Mouse (Mus musculus) intestine, embryonic 14.5 days (tissue): ENCODE measurements around the gene Sbk2. TPM values are rescaled to one million over a fixed set of nuclear protein-coding genes. Genes with fewer than 3 reads are reported as not detected.
A peak's percentile ranks its signal among the peaks of the same experiment; 100 is the strongest.

Experiments used
- ATAC-seq: fragments of 200-750 bp; cut with Nextera tagmentation; replicated peaks from 2 replicates; pipeline ENCODE4 v1.8.0; 2017; ENCODE audit warnings: low read depth, moderate number of reproducible peaks, moderate TSS enrichment, moderate library complexity; ENCODE audit not compliant: low FRiP score, low TSS enrichment
- DNase-seq: peaks from one replicate; pipeline ENCODE4 v3.0.0-alpha.2; 2018; ENCODE audit warnings: low spot score
- H3K27ac ChIP-seq: fragments of 300-500 bp; sonication (generic); 2 replicates; pipeline ENCODE4 v1.5.1; 2014; ENCODE audit warnings: low read depth, mild to moderate bottlenecking, control low read depth
- H3K27me3 ChIP-seq: fragments of 300-500 bp; sonication (generic); replicated peaks from 2 replicates; pipeline ENCODE4 v1.6.1; 2014; ENCODE audit warnings: low read length, control low read depth; ENCODE audit not compliant: control insufficient read depth, insufficient read depth
- H3K36me3 ChIP-seq: fragments of 300-500 bp; sonication (generic); 2 replicates; pipeline ENCODE4 v1.6.1; 2014; ENCODE audit warnings: low read length, control low read depth; ENCODE audit not compliant: control insufficient read depth, insufficient read depth
- H3K4me1 ChIP-seq: fragments of 300-500 bp; sonication (generic); replicated peaks from 2 replicates; pipeline ENCODE4 v1.6.1; 2014; ENCODE audit warnings: low read length, control low read depth, mixed read lengths; ENCODE audit not compliant: control insufficient read depth, insufficient read depth
- H3K4me2 ChIP-seq: fragments of 300-500 bp; sonication (generic); 2 replicates; pipeline ENCODE4 v1.6.1; 2014; ENCODE audit warnings: low read length
- H3K4me3 ChIP-seq: fragments of 300-500 bp; sonication (generic); 2 replicates; pipeline ENCODE4 v1.5.1; 2014; ENCODE audit warnings: low read depth, low read length, control low read depth, mixed read lengths
- H3K9ac ChIP-seq: fragments of 300-500 bp; sonication (generic); 2 replicates; pipeline ENCODE4 v1.6.1; 2014; ENCODE audit warnings: mild to moderate bottlenecking, low read length
- H3K9me3 ChIP-seq: fragments of 300-500 bp; sonication (generic); 2 replicates; pipeline ENCODE4 v1.6.1; 2016; ENCODE audit warnings: low read length, control low read depth; ENCODE audit not compliant: control insufficient read depth
- WGBS: fragments of 180-500 bp; shearing (Covaris S2); extraction: QIAGEN DNeasy Blood & Tissue Kit; methylation state at CpG from one replicate; pipeline ENCODE4 v1.1.7; 2014; 5-methylcytosine and 5-hydroxymethylcytosine counted together
- polyA plus RNA-seq: library from polyadenylated mRNA; unstranded; fragments of >200 nt; fragmentation: Nextera tagmentation; extraction: Ambion mirVana; gene quantifications from 2 replicates; pipeline ENCODE4 v1.2.1, GENCODE M21; 2014

The Sbk2 gene
- polyA plus RNA-seq, 1 experiment from 2014 or later: 0.23 TPM

- Histone ChIP-seq H3K27me3 (no peaks in the 10 kb centered on the region), H3K4me1 (peaks cover 48% of the 10 kb centered on the region), H3K36me3 (peaks cover 37% of the 10 kb centered on the region), H3K4me3 (peak within 1 kb of the TSS; percentile 19), H3K9ac (0 out of 2 replicates have a peak within 1 kb of the TSS, but pooled peaks have one; percentile 6), H3K4me2 (peak within 1 kb of the TSS; percentile 72), H3K9me3 (no peaks in the 10 kb centered on the region), H3K27ac (peak within 1 kb of the TSS; percentile 66)
- DNase-seq (no peak), ATAC-seq (no peak)
- 30% methylated on average over 8 of the region's 8 CpGs for WGBS
These were observed 42.3 kb downstream of the Sbk2 start, which contains the start of gene Nat14 for GRCm38 (mm10) chr7:4921824-4922482. TSS of gene Nat14 (plus strand) at chr7:4922028.

GRCm38 (mm10) chr7:4920976-4921823, 43.0 kb downstream of the Sbk2 start:
- ATAC-seq: no peak
- Histone ChIP-seq H3K4me3 (no peak overlapping the region), H3K9ac (no peak overlapping the region), H3K36me3 (peaks cover 37% of the 10 kb centered on the region), H3K4me1 (peaks cover 47% of the 10 kb centered on the region), H3K4me2 (no peak overlapping the region), H3K27ac (peak overlapping the region; percentile 51; the same call in 1 of the 2 replicates), H3K27me3 (no peaks in the 10 kb centered on the region), H3K9me3 (no peaks in the 10 kb centered on the region)
- WGBS: 55% methylated on average over 23 of the region's 23 CpGs
- DNase-seq: no peak

GRCm38 (mm10) chr7:4920496-4920895, 43.7 kb downstream of the Sbk2 start:
- Histone ChIP-seq H3K9me3 (no peaks in the 10 kb centered on the region), H3K9ac (no peak overlapping the region), H3K4me2 (no peak overlapping the region), H3K27me3 (no peaks in the 10 kb centered on the region), H3K4me1 (peaks cover 44% of the 10 kb centered on the region), H3K36me3 (peaks cover 37% of the 10 kb centered on the region), H3K4me3 (no peak overlapping the region), H3K27ac (peak overlapping the region; percentile 51; the same call in 1 of the 2 replicates)
- DNase-seq: no peak
- 89% methylated on average over 19 of the region's 19 CpGs for WGBS
- no peak for ATAC-seq

GRCm38 (mm10) chr7:4919971-4920370, 44.2 kb downstream of the Sbk2 start:
- peaks cover 37% of the 10 kb centered on the region for H3K36me3 ChIP-seq
- peaks cover 39% of the 10 kb centered on the region for H3K4me1 ChIP-seq
- H3K4me3 ChIP-seq: no peak overlapping the region
- H3K4me2 ChIP-seq: no peak overlapping the region
- H3K27ac ChIP-seq: no peak overlapping the region
- ATAC-seq (no peak), DNase-seq (no peak)
- H3K9me3 ChIP-seq: no peaks in the 10 kb centered on the region
- H3K27me3 ChIP-seq: no peaks in the 10 kb centered on the region
- 88% methylated on average over 21 of the region's 21 CpGs for WGBS
- no peak overlapping the region for H3K9ac ChIP-seq

- Histone ChIP-seq H3K27ac (no peak overlapping the region), H3K4me3 (no peak overlapping the region), H3K4me1 (peaks cover 35% of the 10 kb centered on the region), H3K27me3 (no peaks in the 10 kb centered on the region), H3K9me3 (no peaks in the 10 kb centered on the region), H3K9ac (no peak overlapping the region), H3K36me3 (peaks cover 37% of the 10 kb centered on the region), H3K4me2 (no peak overlapping the region)
- DNase-seq: no peak
- WGBS: 84% methylated on average over 21 of the region's 21 CpGs
- ATAC-seq: no peak
These were observed 45.1 kb downstream of the Sbk2 start for GRCm38 (mm10) chr7:4919096-4919495.

- no peaks in the 10 kb centered on the region for H3K9me3 ChIP-seq
- H3K4me2 ChIP-seq: no peak overlapping the region
- no peak overlapping the region for H3K4me3 ChIP-seq
- peaks cover 31% of the 10 kb centered on the region for H3K4me1 ChIP-seq
- H3K9ac ChIP-seq: no peak overlapping the region
- 92% methylated on average over 15 of the region's 15 CpGs for WGBS
- H3K36me3 ChIP-seq: peaks cover 37% of the 10 kb centered on the region
- no peaks in the 10 kb centered on the region for H3K27me3 ChIP-seq
- DNase-seq: no peak
- ATAC-seq: no peak
- no peak overlapping the region for H3K27ac ChIP-seq
These were observed 45.5 kb downstream of the Sbk2 start for GRCm38 (mm10) chr7:4918681-4919080.

GRCm38 (mm10) chr7:4917494-4917893, 46.7 kb downstream of the Sbk2 start:
- WGBS: 88% methylated on average over 2 of the region's 2 CpGs

GRCm38 (mm10) chr7:4915669-4916416, 48.4 kb downstream of the Sbk2 start:
- H3K9ac ChIP-seq: peak overlapping the region; percentile 80
- H3K4me3 ChIP-seq: peak overlapping the region; percentile 60
- WGBS: 14% methylated on average over 14 of the region's 14 CpGs
- H3K4me1 ChIP-seq: peaks cover 14% of the 10 kb centered on the region
- ATAC-seq: peak; percentile 57
- DNase-seq: peak; percentile 70
- no peaks in the 10 kb centered on the region for H3K27me3 ChIP-seq
- peak overlapping the region; percentile 74 for H3K4me2 ChIP-seq
- H3K27ac ChIP-seq: peak overlapping the region; percentile 92
- H3K36me3 ChIP-seq: peaks cover 34% of the 10 kb centered on the region
- no peaks in the 10 kb centered on the region for H3K9me3 ChIP-seq

More at GRCm38 (mm10) chr7:4917494-4917893, 46.7 kb downstream of the Sbk2 start:
- no peaks in the 10 kb centered on the region for H3K9me3 ChIP-seq
- ATAC-seq (no peak), DNase-seq (no peak)
- no peak overlapping the region for H3K4me2 ChIP-seq
- peaks cover 19% of the 10 kb centered on the region for H3K4me1 ChIP-seq
- no peak overlapping the region for H3K27ac ChIP-seq
- H3K27me3 ChIP-seq: no peaks in the 10 kb centered on the region
- no peak overlapping the region for H3K4me3 ChIP-seq
- no peak overlapping the region for H3K9ac ChIP-seq
- H3K36me3 ChIP-seq: peaks cover 37% of the 10 kb centered on the region
